Mouse (Mus musculus) intestine, postnatal 0 days (tissue): Measurements from ENCODE around the gene Tmem212. TPM values are rescaled to one million over a fixed set of nuclear protein-coding genes. Genes with fewer than 3 reads are reported as not detected.

Experiments
- ATAC-seq: fragments of 200-750 bp; cut with Nextera tagmentation; 2 replicates; pipeline ENCODE4 v1.8.0; 2017; ENCODE audit warnings: mild to moderate bottlenecking, moderate TSS enrichment, moderate library complexity
- H3K27ac ChIP-seq: fragments of 300-500 bp; sonication (generic); 2 replicates; pipeline ENCODE4 v1.5.1; 2014; ENCODE audit warnings: mild to moderate bottlenecking, low read depth, low read length, moderate library complexity
- H3K27me3 ChIP-seq: fragments of 300-500 bp; sonication (generic); replicated peaks from 2 replicates; pipeline ENCODE4 v1.6.1; 2014; ENCODE audit warnings: low read length, mixed read lengths; ENCODE audit not compliant: control insufficient read depth, insufficient read depth
- H3K36me3 ChIP-seq: fragments of 300-500 bp; sonication (generic); 2 replicates; pipeline ENCODE4 v1.6.1; 2014; ENCODE audit warnings: mild to moderate bottlenecking, moderate library complexity; ENCODE audit not compliant: control insufficient read depth, insufficient read depth
- H3K4me1 ChIP-seq: fragments of 300-500 bp; sonication (generic); replicated peaks from 2 replicates; pipeline ENCODE4 v1.6.1; 2014; ENCODE audit warnings: antibody characterized with exemption, low read length, mixed read lengths; ENCODE audit not compliant: control insufficient read depth, insufficient read depth
- H3K4me2 ChIP-seq: fragments of 300-500 bp; sonication (generic); replicated peaks from 2 replicates; pipeline ENCODE4 v1.6.1; 2014; ENCODE audit warnings: low read depth, mild to moderate bottlenecking, moderate library complexity
- H3K4me3 ChIP-seq: fragments of 300-500 bp; sonication (generic); 2 replicates; pipeline ENCODE4 v1.5.1; 2014; ENCODE audit warnings: low read depth, low read length
- H3K9ac ChIP-seq: fragments of 300-500 bp; sonication (generic); 2 replicates; pipeline ENCODE4 v1.6.1; 2014; ENCODE audit warnings: mild to moderate bottlenecking, low read depth, low read length
- H3K9me3 ChIP-seq: fragments of 300-500 bp; sonication (generic); 2 replicates; pipeline ENCODE4 v1.6.1; 2016; ENCODE audit warnings: mixed run types; ENCODE audit not compliant: control insufficient read depth
- CTCF ChIP-seq: sonication (generic); IDR thresholded peaks from 2 replicates; pipeline ENCODE4 v1.5.1; 2016; ENCODE audit warnings: low read depth, mild to moderate bottlenecking, control low read depth, antibody characterized with exemption, moderate library complexity
- WGBS: fragments of 180-500 bp; shearing (Covaris S2); extraction: QIAGEN DNeasy Blood & Tissue Kit; methylation state at CpG from one replicate; pipeline ENCODE4 v1.1.7; 2014; 5-methylcytosine and 5-hydroxymethylcytosine counted together
- polyA plus RNA-seq: library from polyadenylated mRNA; unstranded; fragments of >200 nt; fragmentation: Nextera tagmentation; extraction: Ambion mirVana; gene quantifications from 2 replicates; pipeline ENCODE4 v1.2.1, GENCODE M21; 2015

Tmem212 gene
- polyA plus RNA-seq, 1 experiment from 2014 or later, result 0.29 TPM

GRCm38 (mm10) chr3:27937144-27938110 is 41.3 kb upstream of the Tmem212 start:
- H3K27me3 ChIP-seq, result no peaks in the 10 kb centered on the region
- no peaks in the 10 kb centered on the region for H3K9me3 ChIP-seq
- H3K4me2 ChIP-seq, result no peak overlapping the region
- H3K4me3 ChIP-seq, result no peak overlapping the region
- H3K9ac ChIP-seq, result no peak overlapping the region
- H3K4me1 ChIP-seq, result 0 out of 2 replicates have a peak, but pooled peaks cover 4% of the 10 kb centered on the region
- WGBS, result 82% methylated on average over 13 of the region's 13 CpGs
- no peaks in the 10 kb centered on the region for H3K36me3 ChIP-seq
- TF ChIP-seq CTCF, result no peak
- no peak for ATAC-seq
- no peak overlapping the region for H3K27ac ChIP-seq

DNA sequence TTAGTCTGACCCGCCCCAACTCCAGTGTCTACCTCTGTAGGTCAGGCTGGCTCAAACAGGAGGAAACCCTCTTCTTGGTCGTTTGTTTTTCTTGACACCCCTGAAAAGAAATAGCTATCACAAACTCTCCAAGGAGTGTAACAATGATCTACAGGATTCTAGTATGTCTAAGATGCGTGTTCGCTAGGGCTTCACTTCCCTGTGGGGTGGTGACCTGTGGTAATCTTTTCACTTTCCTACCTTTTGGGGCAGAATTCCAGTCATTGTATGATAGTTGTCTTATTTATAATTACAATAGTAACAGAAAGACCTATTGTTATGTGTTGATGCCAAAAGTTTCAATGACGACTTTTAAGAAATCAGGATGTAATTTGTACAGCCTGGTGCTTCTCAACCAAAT is 40.6 kb upstream of the Tmem212 start:
- Histone ChIP-seq H3K27ac (no peak overlapping the region), H3K9me3 (no peaks in the 10 kb centered on the region), H3K4me2 (no peak overlapping the region), H3K9ac (no peak overlapping the region), H3K36me3 (no peaks in the 10 kb centered on the region), H3K4me3 (no peak overlapping the region), H3K27me3 (no peaks in the 10 kb centered on the region), H3K4me1 (0 out of 2 replicates have a peak, but pooled peaks cover 4% of the 10 kb centered on the region)
- ATAC-seq, result no peak
- 84% methylated on average over 5 of the region's 5 CpGs for WGBS
- no peak for TF ChIP-seq CTCF

GRCm38 (mm10) chr3:27935644-27936043 is 39.5 kb upstream of the Tmem212 start:
- no peak overlapping the region for H3K4me2 ChIP-seq
- WGBS, result 82% methylated on average over 3 of the region's 3 CpGs
- H3K4me3 ChIP-seq, result no peak overlapping the region
- ATAC-seq, result no peak
- H3K27me3 ChIP-seq, result no peaks in the 10 kb centered on the region
- H3K36me3 ChIP-seq, result no peaks in the 10 kb centered on the region
- H3K4me1 ChIP-seq, result 0 out of 2 replicates have a peak, but pooled peaks cover 4% of the 10 kb centered on the region
- no peak for TF ChIP-seq CTCF
- H3K9ac ChIP-seq, result no peak overlapping the region
- H3K9me3 ChIP-seq, result no peaks in the 10 kb centered on the region
- no peak overlapping the region for H3K27ac ChIP-seq

GRCm38 (mm10) chr3:27932391-27932790 is 36.2 kb upstream of the Tmem212 start:
- WGBS, result 82% methylated on average over 5 of the region's 5 CpGs
- no peak overlapping the region for H3K4me2 ChIP-seq
- no peaks in the 10 kb centered on the region for H3K9me3 ChIP-seq
- TF ChIP-seq CTCF, result no peak
- no peaks in the 10 kb centered on the region for H3K36me3 ChIP-seq
- no peak overlapping the region for H3K9ac ChIP-seq
- no peak overlapping the region for H3K4me3 ChIP-seq
- ATAC-seq, result no peak
- H3K4me1 ChIP-seq, result no peaks in the 10 kb centered on the region
- no peaks in the 10 kb centered on the region for H3K27me3 ChIP-seq
- H3K27ac ChIP-seq, result no peak overlapping the region

DNA sequence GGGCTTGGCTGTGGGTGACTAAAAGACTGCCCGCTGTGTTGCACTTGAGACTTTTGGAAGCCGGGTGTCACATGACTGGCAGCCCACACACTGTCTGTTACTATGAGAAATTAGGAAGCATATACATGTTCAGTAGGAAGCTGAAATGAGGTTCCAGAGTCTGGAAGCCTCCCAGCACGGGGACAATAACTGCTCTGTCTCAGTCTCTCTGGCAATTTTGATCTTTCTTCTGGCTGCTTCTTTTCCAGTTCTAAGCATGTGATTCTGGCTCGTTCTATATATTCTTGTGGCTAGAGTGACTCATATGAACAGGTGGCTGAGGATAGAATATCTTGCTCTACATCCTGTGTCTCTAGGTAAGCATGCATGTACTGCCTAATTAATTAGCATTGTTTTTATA is 33.1 kb upstream of the Tmem212 start:
- Histone ChIP-seq H3K27ac (no peak overlapping the region), H3K4me3 (no peak overlapping the region), H3K27me3 (no peaks in the 10 kb centered on the region), H3K4me1 (no peaks in the 10 kb centered on the region), H3K9me3 (no peaks in the 10 kb centered on the region), H3K36me3 (no peaks in the 10 kb centered on the region), H3K4me2 (no peak overlapping the region), H3K9ac (no peak overlapping the region)
- WGBS, result 75% methylated on average over 4 of the region's 4 CpGs
- no peak for TF ChIP-seq CTCF
- ATAC-seq, result no peak

- ATAC-seq, result no peak
Observed at GRCm38 (mm10) chr3:27924037-27924436, 27.9 kb upstream of the Tmem212 start.

More at GRCm38 (mm10) chr3:27924037-27924436, 27.9 kb upstream of the Tmem212 start:
- H3K9me3 ChIP-seq, result 0 out of 2 replicates have a peak, but pooled peaks cover 3% of the 10 kb centered on the region
- no peak for TF ChIP-seq CTCF
- H3K27ac ChIP-seq, result no peak overlapping the region
- no peak overlapping the region for H3K4me3 ChIP-seq
- 68% methylated on average over 3 of the region's 3 CpGs for WGBS
- H3K4me2 ChIP-seq, result no peak overlapping the region
- H3K36me3 ChIP-seq, result no peaks in the 10 kb centered on the region
- H3K27me3 ChIP-seq, result no peaks in the 10 kb centered on the region
- no peaks in the 10 kb centered on the region for H3K4me1 ChIP-seq
- H3K9ac ChIP-seq, result no peak overlapping the region
